Mouse (Mus musculus) induced T-regulatory cell, adult 2 months (primary cell): ENCODE data around the gene Fam135a.
"Not testable (repeated sequence)": the region's sequence is repeated elsewhere in the genome, so short reads cannot be mapped to it uniquely, and the experiment has no call there.

ENCODE experiments used
- DNase-seq: peaks from one replicate; pipeline ENCODE4 v3.0.0-alpha.2; 2012; ENCODE audit warnings: low read depth

Gene Fam135a

DNA sequence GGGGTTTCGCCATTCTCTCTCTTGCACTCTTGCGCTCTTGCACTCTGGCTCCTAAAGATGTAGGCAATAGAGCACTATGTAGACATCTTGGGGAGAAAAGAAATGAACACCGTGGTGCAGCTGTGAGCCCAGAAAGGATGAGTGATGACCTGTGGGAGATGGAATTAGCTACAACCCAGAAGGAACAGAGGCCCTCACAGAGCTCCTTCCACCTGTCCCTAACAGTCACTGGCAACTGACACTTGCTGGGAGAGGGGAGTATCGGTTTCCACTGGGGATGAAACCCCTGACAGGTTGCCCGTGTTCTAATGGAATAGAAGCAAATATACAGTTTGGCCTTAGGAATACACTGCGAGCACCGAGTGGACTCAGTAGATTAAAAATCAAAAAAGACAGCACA lies 31.3 kb downstream of the Fam135a start:
- no peak for DNase-seq

DNA sequence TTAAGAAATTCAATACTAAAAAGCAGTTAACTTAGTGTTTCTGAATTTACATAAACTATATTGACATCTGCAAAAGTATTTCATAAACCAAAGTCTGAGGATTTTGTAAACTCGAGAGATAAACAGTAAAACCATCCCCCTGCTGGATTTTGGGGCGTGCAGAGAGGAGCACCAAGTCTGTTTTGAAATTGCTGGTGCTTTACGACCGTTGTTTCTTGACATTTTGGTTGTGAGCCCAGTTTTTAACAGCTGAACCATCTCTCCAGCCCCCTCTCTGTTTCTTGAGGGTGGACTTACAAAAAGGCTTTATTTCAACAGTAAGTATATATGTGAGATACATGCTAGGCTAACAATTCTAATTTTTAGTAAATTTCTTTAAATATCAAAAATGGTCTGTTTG lies 33.4 kb downstream of the Fam135a start:
- no peak for DNase-seq

DNA sequence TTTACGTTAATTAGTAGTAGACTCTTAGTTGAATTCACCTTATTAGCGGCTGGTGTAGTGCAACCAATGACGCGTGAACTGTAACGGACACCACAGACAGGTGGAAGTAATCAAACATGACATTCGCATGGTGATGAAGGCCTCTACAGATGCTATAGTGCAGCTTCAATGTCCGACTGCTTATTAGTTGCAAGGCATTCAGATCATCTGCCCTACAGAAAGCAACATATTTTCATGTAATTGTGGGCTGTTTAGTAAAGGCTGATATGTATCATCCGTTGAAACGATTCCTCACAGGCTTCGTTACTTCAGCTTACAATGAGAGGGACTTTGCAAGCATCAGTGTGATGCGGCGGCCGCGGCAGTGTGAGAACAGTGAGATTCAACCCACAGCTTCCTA lies 44.4 kb downstream of the Fam135a start:
- DNase-seq = no peak

DNA sequence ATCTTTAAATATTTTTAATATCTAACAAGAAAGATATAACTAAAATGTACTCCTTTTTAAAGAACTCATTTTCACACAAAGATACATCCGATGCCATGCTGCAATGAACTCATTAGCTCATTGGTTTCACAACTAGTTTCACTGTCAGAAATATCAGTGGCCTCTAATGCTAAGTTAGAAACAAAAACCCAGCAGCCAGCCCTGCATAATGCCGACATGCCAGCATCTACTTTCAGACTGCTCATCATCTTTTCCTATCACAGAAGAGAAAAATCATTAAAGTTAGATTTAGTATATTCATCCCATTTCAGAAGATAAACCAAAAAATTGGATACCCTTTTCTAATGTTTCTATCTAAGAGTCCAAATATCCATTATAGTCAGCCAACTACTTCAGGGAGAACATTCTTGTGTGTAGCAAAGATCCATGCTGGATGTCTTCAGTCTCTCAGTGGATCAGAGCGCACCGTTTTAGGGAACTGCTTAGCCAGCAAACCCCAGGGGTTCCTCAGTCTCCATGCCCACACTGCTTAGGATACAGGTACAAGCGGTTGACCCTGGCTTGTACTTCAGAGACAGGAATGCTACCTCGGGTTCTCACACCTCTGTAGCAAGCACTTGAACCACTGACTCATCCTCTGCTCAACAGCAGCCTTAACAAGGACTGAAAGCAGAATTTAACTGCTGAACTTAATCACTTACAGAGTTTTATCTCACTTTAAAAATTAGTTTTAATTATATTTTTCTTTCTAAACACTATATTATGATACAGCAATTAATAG lies 53.2 kb downstream of the Fam135a start:
- no peak for DNase-seq

DNA sequence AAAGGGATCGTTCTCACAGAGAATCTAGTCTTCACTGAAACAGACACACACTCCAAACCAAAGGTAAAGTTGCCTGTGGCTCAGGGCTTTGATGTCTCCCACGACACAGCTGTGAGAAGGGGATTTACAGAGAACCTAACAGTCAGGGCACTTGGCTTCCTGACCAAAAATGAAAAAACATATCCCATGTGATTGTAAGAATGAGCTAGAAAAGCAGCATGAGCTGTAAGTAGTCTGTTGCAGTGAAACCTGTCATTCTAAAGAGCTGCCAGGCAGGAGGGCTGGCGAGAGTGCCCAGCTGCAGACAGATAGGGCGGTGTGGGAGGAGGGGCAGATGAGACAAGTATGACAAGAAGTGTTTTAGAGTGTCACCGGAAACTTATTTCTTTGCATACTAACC lies 54.5 kb downstream of the Fam135a start:
- DNase-seq = peak; percentile 32

DNA sequence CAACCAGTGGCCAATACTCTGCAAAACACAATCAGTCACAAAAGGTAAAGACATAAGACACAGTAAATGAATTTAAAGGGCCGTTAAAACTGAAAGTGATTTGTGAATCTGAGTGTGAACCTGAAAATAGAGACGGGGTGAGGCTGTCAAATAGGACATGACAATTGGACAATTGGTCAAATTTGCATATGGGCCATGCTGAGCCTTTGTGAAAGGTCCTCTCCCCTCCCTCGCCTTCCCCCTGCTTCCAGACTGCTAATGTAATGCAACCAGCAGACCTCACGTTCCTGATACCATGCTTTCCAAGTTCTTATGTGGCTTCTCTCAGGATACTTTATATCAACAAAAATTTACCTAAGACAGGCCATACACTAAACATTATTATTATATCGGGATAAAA lies 57.1 kb downstream of the Fam135a start:
- no peak for DNase-seq

DNA sequence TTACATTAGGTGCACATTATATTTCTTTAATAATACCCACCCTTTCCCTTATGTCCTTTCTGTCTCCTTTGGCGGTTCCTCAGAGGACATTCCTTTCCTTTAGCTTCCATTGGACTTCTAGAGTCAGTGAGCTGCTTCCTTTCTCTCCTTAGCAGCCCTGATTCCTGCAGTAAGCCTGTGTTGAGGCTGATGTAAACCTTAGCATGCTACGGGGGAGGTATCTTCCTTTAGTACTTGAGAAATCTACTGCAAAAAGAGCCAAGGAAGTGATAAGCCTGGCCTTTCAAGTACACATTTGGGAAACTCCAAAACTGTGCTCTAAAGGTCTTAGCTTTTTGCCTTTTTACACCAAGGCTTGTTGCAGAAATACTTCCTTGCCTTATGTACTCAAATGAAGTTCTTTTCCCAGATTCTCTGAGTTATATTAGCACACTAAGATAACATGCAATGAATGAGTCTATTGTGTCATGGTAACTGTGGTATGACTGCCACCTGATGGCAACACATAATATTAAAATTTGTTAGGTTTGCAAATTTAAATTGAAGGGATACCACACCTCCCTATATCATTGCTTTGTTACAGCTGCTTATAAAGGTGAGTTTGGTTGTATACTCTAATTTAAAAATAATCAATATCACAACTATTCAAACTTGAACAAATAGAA lies 66.2 kb downstream of the Fam135a start:
- peak; percentile 62 for DNase-seq

DNA sequence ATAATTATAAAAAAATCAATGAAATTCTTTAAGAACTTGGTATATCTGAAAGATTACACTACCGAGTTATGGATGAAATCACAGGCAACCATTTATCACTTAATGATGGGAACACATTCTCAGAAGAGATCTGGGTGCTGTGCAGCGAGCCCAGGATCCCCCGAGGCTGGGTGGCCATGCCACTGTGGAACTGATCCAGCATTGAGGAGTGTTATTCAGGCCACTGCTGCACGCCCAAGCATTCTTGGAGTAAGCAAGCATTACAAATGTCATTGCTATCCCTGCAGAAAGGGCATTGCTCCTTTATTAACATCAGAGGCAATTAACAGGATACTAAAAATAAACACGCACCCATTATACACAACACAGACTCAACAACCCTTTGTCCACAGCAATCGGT lies 89.3 kb downstream of the Fam135a start:
- DNase-seq = no peak

DNA sequence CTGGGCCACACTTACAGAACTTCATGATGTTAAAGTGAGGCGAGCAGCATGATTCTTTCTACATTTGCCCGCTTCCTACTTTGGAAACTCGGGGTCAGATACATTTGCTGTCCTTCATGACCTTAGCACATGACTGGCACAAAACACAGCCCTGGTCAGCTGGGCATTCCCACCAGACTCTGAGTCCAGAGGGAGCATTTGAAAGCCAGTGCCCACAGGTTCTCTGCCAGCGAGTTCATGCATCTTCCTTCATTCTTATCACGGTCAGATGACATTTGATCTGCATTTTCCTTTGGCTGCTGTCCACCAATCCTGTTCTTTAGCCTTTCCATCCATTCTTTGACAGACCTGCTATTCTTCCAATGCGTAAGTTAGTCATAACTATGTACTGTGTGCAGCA lies 90.1 kb downstream of the Fam135a start:
- no peak for DNase-seq

DNA sequence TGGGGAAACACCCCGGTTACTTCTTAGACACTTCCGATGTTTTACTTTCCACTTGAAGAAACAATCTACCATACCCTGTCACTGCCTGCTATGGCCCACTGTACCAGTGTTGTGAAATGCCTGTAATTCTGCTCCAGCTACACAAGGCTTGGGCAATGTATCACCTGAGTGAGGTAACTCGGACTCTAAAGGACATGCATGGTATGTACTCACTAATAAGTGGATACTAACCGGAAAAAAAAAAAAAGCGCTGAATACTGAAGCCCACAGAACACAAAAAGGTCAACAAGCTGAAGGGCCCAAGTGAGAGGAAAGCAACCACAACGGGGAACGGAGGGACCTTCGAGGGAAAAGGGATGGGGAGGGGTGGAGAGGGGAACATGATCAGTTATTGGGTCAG lies 92.5 kb downstream of the Fam135a start:
- no peak for DNase-seq

DNA sequence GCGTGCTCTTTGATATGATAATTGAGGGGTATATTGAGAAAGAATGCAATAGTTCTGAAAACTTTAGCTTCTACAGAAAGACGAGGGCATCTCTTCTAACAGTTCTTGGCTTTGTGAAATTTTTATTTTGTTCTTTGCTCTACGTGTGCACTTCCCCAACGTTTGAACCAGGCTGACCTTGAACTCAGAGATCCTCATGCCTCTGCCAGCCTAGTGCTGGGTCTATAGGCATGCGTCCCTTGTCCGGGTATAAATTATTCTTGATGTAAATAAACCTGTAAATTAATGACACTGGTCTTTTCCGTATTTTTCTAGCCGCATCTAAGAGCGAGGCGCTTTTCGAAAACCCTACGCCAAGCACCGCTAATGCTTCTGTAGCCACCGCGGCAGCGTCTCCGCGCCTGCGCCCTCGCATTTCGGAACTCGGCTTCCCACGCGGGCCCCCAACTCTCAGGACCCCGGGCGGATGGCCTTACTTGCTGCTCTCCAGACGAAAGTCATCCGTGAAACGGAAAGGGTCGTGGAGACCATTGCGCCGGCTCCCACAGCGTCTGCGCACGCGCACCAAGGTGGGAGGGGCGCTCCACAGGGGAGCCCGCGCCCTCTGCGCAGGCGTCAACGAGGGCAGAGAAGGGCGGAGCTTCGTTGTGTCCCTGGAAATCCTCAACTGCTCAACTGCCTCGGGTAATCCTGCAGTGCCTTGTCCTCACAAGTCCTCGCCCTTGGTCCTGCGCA lies 94.9 kb downstream of the Fam135a start, which contains the start of gene Sdhaf4:
Gene Sdhaf4 (minus strand): TSS at position 587 of the 735 bp plus-strand sequence.
- DNase-seq = peak; percentile 95

DNA sequence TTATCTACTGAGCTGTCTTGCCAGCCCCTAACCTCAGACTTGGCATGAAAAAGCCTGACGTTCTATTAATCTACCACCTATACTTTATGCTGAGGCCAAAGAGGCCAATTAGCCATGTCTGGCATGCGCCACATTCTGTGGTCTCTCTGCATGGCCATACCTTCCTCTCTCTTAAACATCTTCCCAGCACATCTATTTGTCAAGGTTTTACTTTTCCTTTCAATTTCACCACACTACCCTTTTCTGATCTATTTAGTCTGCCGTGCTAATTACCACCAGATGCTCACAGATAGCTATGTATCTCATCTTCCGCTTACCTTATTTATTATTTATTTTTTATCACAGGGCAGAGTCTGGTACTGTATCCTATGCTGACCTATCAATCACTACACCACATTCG lies 100.8 kb downstream of the Fam135a start:
- DNase-seq = peak; percentile 20

DNA sequence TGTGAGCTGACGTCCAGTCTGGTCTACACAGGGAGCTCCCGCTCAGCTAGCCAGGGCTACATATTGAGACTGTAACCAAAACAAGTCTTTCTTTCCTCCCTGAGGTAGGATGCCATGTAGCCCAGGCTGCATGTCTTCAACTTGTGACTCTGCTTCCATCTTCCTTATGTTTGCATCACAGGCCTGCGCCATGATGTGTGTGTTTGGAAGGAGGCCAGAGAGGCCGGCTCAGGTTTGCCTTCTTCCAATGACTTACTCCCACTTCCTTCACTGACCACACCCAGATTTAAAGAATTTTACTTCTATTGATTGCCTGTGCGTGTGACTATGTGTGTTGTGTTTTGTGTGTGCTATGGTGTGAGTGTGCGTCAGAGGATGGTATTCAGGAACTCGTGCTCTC lies 101.3 kb downstream of the Fam135a start:
- DNase-seq = no peak

DNA sequence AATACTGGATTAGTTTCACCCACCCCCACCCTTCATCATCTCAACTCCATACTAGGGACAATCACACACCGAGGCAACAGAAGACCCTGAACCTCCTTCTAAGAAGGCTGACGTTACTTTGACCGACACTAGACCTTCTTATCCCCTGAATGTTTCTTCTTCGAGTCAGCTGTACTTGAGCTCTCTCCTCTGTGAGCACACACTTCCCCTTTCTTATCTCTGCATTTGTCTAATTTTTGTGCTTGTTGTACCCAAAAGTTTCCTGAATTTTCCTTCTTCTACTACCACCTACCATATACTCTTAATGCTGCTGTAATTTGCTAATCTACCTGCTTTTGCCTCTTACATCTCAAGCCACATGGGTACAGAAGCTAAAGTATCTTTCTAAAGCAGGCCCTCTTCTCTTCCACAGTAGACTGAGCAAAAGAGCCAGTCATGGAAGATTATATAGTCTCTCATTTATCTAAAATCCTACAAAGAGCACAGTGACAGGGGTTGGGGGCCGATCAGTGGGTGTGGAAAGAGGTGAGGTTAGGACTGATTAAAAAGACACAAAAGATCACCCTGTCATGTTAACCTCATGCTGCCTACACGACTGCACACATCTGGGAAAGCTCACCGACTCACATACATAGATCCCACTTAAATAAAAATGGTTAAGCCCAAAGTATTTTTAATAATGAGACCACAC lies 101.9 kb downstream of the Fam135a start:
- no peak for DNase-seq

DNA sequence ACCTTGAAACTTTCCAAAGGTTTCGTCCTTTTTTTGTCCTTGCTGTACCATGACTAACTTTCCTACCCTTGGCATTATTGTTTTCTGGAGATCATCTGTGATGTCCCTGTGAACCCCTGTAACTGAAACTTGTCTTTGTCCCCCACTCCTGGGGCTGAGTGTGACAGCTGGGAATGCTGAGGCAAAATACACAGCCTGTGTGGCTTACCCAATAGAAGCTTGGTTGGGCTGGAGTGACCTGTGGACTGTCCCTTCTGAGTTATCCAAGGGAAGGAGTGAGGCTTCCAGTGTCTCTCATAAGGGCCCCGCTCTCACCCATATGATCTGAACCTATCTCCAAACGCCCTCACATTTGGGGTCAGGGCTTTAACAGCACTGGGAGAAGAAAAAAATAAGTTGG lies 102.6 kb downstream of the Fam135a start:
- DNase-seq = no peak

DNA sequence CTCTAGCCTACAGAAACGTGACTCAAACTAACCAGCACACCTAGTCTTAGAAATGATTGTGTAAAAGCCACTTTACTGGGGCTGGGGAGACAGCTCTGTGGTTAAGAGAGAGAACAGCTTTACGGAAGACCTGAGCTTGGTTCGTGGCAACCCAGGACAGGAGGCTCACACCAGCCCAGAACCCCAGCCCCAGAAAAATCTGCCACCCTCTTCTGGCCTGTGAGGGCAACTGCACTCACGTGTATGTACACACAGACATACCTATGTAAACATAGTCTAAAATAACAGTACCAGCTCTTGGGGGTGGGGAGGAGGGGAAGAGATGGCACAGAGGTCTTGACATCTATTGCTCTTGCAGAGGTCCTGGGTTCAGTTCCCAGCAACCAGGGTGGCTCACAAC lies 104.7 kb downstream of the Fam135a start:
- DNase-seq = no peak

DNA sequence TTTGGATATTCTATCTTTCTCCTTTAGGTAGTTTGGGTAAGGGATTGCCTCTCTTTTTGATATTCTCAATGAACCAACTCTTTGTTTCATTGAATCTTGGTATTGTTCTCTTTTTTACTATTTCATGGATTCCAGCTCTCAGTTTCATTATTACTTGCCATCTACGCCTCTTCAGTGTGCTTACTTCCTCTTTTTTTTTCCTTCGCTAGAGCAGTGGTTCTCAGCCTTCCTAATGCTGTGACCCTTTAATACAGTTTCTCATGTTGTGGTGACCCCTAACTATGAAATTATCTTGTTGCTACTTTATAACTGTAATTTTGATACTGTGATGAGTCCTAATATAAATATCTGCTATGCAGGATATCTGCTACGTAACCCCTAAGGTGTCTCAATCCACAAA lies 117.0 kb downstream of the Fam135a start:
- DNase-seq = no peak

DNA sequence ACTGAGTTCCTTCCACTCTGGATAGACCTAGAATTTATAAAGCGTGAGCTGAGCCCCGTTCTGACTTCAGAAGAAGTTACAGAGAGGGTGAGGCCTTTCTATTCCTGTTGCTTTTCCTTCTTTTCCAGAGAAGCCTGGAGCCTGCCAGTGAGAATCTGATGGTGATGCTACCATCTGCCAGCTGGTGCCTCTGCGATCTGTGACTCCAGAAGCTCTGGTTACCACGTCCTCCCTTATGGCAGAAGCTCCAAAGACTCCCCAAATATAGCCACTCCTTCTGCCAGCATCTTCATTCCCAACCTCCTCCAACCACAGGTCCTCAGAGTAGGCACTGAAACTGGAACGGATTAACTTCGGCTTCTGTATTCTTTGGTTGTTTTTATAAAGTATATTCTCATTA lies 121.9 kb downstream of the Fam135a start:
- no peak for DNase-seq

DNA sequence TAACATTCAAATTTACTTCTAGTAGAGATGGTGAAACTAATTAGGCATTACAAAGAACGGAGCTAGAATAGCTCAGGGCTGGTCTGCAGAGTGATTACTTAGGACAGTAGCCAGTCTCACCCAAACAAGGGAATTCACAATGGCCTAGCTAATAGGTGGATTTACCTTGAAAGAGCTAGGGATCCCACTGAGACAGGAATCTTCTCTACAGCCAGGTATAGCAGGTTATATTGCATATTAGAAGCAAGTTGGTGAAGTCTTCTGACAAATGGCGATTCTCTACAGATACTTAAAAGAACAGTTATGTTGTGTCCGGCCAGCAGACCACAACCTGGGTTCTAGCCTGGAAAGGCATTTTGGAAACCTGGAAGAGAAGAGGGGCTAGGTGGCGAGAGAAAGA lies 129.0 kb downstream of the Fam135a start:
- not testable (repeated sequence) for DNase-seq

DNA sequence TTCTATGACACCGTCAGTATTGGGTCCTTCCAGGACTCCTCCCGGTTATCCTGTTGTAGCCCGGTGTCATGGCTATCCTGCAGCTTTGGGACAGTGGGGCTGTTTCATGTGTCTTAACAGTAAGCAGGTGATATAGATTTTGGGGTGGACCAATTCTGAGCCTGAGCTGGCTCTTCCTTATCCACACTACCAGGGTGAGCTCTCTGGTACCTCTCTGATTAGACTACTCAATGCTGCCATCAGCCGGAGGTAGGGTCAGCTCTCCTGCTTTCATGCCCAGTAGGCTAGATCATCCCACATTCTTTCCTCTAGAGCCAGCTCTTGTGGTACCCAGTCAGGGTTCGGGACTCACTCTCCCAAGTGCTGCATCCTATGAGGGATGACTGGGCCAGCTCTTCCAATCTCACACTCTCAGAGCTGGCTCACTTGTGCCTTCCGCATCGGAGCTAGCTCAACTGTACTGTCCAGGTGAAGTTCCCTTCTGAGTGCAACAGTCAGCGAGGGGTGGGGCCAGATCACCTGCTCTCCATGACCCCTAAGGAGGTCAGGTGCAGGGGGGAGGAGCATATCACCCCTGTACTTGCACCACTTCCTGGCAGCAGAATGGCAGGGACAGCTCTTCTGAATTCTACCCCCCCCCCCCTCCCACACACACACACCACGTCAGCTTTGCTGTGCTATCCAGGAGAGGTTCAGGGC lies 132.0 kb downstream of the Fam135a start:
- DNase-seq = no peak

DNA sequence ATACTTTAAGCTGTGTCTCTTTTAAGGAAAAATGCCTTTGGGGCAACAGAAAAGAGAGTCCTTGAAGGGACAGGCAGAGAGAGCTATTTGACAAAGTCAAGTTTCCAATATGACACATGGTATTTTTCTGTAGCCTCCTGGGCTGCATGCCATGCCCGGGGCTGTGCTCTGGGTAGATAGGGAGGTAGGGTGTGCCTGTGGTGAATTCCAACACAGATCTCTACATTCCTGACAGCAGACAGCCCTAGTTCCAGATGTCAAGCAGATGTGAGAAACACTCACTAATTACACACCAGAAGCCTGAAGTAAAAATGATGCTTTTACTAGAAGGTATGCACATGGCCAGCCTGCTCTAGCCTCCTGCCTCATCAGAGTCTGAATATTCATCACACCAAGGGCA lies 133.9 kb downstream of the Fam135a start:
- no peak for DNase-seq
